Mouse (Mus musculus) megakaryocyte progenitor cell, adult 5-6 weeks (primary cell): ENCODE data around the gene Clca3b. TPM values are rescaled to one million over a fixed set of nuclear protein-coding genes. Genes with fewer than 3 reads are reported as not detected.
"Not testable (repeated sequence)": the region's sequence is repeated elsewhere in the genome, so short reads cannot be mapped to it uniquely, and the experiment has no call there.

ENCODE experiments used
- ATAC-seq: replicated peaks from 2 replicates; pipeline ENCODE4 v1.8.0; 2016; ENCODE audit warnings: mild to moderate bottlenecking, moderate TSS enrichment, inconsistent platforms; ENCODE audit not compliant: poor library complexity
- total RNA-seq, 2 experiments: library from RNA; stranded (forward) in 1 of 2; stranded (reverse) in 1 of 2; fragments of 157-497, 149-512 nt in 1 of 2; fragments of 200-1000 nt in 1 of 2; gene quantifications; 2 replicates each; pipeline versions ENCODE4 v1.2.3 to v1.2.4; 2015 to 2017

The Clca3b gene
- not detected in 2 replicates for total RNA-seq (2015)
- not detected in 2 replicates for total RNA-seq (2017)

DNA sequence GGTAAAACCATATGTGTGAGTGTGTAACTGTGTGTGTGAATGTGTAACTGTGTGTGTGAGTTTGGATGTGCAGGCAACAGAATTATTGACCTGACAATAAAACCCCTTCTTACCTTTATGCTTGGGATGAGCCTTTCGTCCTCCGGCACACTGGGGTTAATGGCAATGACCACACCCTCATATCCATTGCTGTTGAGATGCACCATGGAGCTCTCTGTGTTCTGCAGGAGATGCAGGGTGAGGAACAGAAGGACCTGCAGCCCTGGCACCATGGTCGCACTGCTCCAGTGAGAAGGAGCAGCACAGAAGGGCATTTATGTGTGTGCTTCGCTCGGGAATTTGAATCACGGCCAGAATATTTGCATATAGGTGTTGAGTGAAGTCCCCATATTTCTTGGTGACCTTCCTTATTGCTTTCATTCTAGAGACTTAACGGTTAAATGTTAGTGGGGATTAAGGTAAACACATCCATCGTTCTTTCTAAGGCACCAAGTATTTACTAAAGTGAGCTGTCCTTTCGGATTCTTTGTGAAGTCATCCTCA is at the start of gene Clca3b:
Gene Clca3b (minus strand): TSS at position 344 of the 543 bp plus-strand sequence.
- 0 out of 2 replicates have a peak, but pooled peaks have one; percentile 39 for ATAC-seq

DNA sequence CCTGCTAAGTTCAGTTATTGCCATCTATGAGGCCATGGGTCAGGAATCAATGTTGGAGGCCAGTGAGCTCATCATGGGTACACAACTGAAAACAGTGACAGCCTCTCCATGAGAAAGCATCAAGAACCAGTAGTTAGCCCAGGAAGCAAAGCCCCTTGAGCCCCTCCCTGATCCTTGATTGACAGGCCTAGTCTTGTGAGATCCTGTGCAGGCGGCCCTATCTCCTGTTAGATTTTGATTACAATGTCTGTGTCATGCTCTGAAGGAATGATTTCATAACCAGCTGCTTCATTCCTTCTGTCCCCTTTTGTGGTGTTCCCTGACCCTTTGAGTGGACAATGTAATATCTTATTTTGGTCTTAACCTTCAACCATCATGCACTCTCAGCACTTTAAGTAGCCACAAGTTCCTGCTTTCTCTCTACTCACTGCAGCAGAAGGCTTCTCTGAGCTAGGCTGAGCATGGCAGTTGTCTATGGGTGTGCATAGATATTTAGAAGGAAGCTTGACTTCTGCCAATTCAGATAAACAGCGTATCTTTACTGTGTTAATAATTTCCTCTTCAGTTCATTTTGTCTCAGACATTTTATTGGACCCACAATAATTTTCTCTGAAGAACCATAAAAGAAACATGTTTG is 48.0 kb upstream of the Clca3b start:
- ATAC-seq = no peak

GRCm38 (mm10) chr3:144890246-144890758 is 41.1 kb upstream of the Clca3b start:
- ATAC-seq = no peak

GRCm38 (mm10) chr3:144886957-144887356 is 37.8 kb upstream of the Clca3b start:
- ATAC-seq = no peak

- ATAC-seq = not testable (repeated sequence)
These were observed 22.9 kb upstream of the Clca3b start for GRCm38 (mm10) chr3:144872012-144872411.

DNA sequence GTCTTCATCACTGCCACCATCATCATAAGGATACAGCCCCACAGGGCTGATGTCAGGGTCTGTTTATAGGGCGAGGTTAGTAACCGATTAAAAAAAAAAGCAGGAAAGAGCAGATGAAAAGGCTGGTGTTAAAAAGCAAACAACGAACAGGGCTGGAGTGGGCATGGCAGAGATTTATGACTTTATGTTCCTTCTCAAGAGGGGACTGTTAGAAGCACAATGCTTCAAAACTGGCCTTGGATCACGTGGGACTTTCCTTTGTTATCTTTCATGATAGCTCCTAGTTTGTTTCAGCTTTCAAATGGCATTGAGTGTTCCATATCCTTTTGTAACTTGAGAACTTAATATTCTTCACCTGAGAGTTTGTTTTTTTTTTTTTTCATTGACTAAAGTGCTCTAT is 427 bp upstream of the Clca3b start:
- no peak for ATAC-seq

GRCm38 (mm10) chr3:144827257-144827656 is 21.9 kb downstream of the Clca3b start:
- no peak for ATAC-seq

- ATAC-seq = peak; percentile 96
These were observed 24.0 kb downstream of the Clca3b start for GRCm38 (mm10) chr3:144825151-144825550.

GRCm38 (mm10) chr3:144823331-144823730 is 25.8 kb downstream of the Clca3b start:
- ATAC-seq = no peak

DNA sequence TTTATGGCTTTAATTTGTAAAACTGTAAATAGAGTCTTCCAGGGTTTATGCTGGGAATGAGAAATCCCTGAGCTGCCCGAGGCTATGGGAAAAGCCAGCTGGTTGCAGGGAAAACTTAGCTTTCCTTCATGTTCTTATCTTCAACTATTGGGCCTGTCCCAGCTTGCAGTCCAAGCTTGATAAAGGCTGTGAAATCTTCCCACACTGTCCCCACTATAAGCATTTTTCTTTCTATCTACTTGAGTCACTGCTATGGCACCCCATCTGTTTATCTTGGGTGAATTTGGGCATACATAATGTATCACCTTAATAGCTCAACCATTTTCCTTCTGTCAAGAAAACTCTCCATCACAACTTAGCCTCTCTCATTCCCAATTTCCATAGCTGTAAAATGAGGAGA is 28.5 kb downstream of the Clca3b start:
- ATAC-seq = peak; percentile 59

- ATAC-seq = peak; percentile 52
These were observed 29.9 kb downstream of the Clca3b start, which contains the start of gene Clca3a2 for GRCm38 (mm10) chr3:144819219-144819618. Gene Clca3a2, minus strand, starts transcription at chr3:144819494.

GRCm38 (mm10) chr3:144813336-144813735 is 35.8 kb downstream of the Clca3b start:
- ATAC-seq = not testable (repeated sequence)

DNA sequence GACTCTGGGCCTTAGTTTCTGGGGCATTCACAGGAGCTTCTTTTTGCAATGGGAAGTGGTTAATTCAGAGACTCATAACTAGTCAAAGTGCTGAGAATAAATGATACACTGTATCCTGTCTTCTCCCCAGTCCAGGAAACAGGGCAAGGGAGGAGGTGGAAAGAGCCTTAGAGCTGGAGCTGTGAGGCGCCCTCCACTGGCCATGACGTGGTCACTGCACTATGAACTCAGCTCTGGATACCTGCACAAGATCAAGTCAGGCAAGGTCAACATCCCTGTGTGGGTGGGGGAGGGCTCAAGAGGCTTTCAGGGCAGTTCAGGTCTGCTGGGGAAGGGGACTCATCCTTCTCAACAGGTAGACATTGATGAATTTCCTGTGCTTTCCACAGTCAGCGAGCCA is 37.3 kb downstream of the Clca3b start:
- peak; percentile 83 for ATAC-seq

DNA sequence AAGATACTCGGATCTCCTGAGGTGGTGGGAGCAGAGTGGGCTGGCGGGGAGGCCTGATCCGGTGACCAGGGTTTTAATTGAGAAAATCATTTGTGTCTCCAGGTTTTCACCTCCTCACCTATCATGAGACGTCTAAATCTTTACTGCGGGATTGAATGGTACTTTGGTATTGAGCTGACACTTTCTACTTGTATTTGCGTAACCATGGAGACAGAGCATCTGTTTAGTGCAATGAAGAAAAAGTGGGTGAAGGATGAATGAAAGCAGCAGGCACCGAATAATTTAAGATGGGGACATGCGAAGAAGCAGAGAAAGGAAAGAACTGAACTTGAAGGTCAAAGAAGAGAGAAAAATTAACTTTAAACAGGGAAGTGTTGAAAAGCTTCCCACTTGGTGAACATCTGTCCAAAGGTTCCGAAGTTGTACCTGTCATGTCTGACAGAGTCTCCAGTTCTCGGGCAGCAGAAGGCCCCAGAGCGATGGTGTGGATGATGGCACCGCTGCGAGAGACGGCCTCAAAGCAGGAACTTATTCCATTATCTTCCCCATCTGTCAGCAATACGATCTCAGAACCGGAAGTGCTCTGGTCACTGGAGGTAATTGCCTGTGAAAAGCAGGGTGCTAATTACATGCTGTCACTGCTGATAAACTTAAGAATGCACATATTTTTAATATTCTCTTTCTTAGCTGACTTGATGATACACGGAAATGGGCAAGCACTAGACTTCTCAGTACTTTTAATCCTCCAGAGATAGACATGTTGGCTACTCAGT is 40.8 kb downstream of the Clca3b start:
- ATAC-seq = peak; percentile 58

DNA sequence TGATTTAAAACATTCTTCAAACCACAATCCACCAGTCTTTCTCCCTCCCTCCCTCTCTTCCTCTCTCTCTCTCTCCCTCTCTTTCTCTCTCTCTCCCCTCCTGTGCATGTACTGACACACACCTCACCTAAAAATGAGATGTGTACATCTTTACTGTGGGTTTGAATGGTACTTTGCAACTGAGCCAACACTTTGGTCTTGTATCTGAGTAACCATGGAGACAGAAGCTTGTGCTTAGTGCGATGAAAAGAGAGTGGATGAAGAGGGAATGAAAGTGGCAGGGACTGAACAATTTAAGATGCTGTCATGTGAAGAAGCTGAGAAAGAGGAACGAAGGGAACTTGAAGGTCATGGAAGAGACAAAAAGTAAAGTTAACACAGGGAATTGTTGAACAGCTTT is 42.5 kb downstream of the Clca3b start:
- ATAC-seq = not testable (repeated sequence)

GRCm38 (mm10) chr3:144801861-144802260 is 47.3 kb downstream of the Clca3b start:
- ATAC-seq = peak; percentile 96

DNA sequence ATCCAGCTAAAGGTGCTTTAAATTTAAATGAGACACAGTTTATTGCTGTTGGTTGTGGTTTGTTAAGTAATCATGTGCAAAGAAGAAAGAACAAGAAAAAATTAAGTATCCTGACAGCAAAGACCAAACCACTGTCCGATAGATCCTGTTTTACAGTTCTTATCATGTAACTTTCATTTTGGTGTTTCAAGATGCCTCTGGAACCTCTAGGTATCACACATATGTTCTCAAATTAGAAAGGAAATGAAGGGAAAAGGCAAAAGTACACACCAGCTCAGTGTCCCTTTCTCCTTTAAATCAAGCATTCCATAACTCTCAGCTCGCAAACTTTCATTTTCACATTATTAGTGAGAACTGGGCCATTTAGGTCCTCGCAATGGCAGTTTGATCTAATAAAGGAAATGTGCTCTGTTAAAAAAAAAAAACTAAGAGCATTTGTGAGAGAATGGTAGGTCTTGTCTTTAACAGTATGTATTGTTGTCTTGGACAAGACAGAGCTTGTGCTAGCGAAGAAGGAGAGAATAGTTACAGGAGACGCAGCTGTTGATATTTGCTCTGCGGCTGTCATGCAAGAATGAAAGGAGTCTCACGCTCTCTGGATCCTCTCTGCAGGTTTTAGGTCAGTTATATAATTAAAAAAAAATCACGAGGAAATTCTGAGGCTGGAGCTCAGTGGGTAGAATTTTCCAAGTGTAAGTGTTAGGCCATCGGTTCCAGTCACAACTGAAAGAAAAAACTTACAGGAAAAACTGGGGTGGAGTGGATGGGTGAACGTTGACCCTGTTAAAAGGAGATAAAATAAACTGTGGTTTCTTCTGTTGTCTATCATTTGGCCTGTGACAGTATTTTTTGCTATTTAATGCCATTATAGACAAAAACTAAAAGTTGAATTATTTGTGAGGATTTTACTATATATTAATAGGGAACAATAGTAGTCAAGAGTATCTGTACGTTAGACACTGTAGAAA is 63.7 kb downstream of the Clca3b start:
- peak; percentile 81 for ATAC-seq
